10 mouse cellular contexts compared by ENCODE assay signal in genomic region chr7:145122471-145122870, GRCm38 (mm10).
DNase-seq lines count a peak whose midpoint lies in the region; ATAC-seq lines count a peak whose summit lies in the region.
"Had no signal": no experiment of that assay in that cellular context is flagged by ENCODE, and none has a peak within 500 bp of the region (broad histone marks: within the 10 kb centered on the region; RNA-seq: fewer than 3 reads in every experiment).

No protein-coding gene starts in this region.

- no peak for ATAC-seq in heart, embryonic 12.5 days (ENCODE audit: insufficient number of reproducible peaks, low FRiP score)

- H3K36me3 ChIP-seq in heart, embryonic 12.5 days: no peaks in the 10 kb centered on the region
- H3K36me3 ChIP-seq: liver, embryonic 15.5 days had no signal

- peaks cover 30% of the 10 kb centered on the region for H3K4me1 ChIP-seq in heart, embryonic 12.5 days (replicated peaks)

- H3K27me3 ChIP-seq in heart, embryonic 12.5 days (replicated peaks): no peaks in the 10 kb centered on the region
- H3K27me3 ChIP-seq: liver, embryonic 15.5 days had no signal

- no peak overlapping the region for H3K27ac ChIP-seq in heart, embryonic 12.5 days (ENCODE audit: poor library complexity, severe bottlenecking)
- H3K27ac ChIP-seq: liver, embryonic 15.5 days had no signal

- peak; percentile 95 for DNase-seq in heart, adult 11 months
- DNase-seq in left cerebral cortex, postnatal 4 days: peak; percentile 34
- no peak for DNase-seq in left cerebral cortex, adult 8-10 months (ENCODE audit: low spot score in 2 of 2)
- DNase-seq in brain, adult 2 months (ENCODE audit: low read depth, low spot score): peak; percentile 76
- peak; percentile 62 to 71 for DNase-seq in kidney, postnatal 25 days
- DNase-seq in layer of hippocampus, postnatal 10 days (ENCODE audit: low spot score in 2 of 2): no peak
- no peak for DNase-seq in adrenal gland, postnatal 14 days
- DNase-seq: embryo, embryonic 11 days had no signal

- no peak overlapping the region for H3K9ac ChIP-seq in heart, embryonic 12.5 days
- H3K9ac ChIP-seq: liver, embryonic 15.5 days had no signal

- intact Hi-C loops in left cerebral cortex, postnatal 4 days (cut with DNase I): no loop called here

- H3K4me2 ChIP-seq in heart, embryonic 12.5 days: no peak overlapping the region
- H3K4me2 ChIP-seq: liver, embryonic 15.5 days had no signal

- H3K9me3 ChIP-seq in heart, embryonic 12.5 days (replicated peaks): no peaks in the 10 kb centered on the region
- H3K9me3 ChIP-seq: liver, embryonic 15.5 days had no signal

- 74% methylated on average over 2 of the region's 2 CpGs for WGBS in heart, embryonic 12.5 days

- no peak overlapping the region for H3K4me3 ChIP-seq in heart, embryonic 12.5 days
- H3K4me3 ChIP-seq: liver, embryonic 15.5 days had no signal

Comparison
In these comparisons a context has a peak if more than half of its experiments do, and no peak if none do; other contexts are left out.
1. DNase-seq: peak in heart, adult 11 months (single experiment), left cerebral cortex, postnatal 4 days (single experiment), brain, adult 2 months (single experiment) and kidney, postnatal 25 days (2 of 2); none in left cerebral cortex, adult 8-10 months (0 of 2), layer of hippocampus, postnatal 10 days (0 of 2) and adrenal gland, postnatal 14 days (single experiment).